Mouse (Mus musculus): ENCODE results near the gene Hspa1a.

The Hspa1a gene

DNA sequence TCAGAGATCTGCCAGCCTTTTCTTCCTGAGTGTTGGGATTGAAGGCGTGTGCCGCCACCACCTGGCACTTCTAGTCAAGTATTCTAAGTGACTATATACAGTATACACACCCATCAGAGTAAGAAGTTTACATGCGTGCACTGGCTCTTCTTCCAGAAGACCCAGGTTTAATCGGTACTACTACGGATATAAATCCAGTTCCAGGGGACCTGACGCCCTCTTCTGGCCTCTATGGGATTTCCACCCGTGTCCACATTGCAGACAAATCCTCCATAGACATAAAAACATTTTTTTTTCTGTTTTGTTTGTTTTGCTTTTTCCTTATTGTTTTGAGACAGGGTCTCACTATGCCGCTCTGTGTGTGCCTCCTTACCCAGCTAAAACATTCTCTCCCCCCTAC, 24.4 kb downstream of the Hspa1a start:
- peak; percentile 59 for DNase-seq (ENCODE audit: low read depth)

DNA sequence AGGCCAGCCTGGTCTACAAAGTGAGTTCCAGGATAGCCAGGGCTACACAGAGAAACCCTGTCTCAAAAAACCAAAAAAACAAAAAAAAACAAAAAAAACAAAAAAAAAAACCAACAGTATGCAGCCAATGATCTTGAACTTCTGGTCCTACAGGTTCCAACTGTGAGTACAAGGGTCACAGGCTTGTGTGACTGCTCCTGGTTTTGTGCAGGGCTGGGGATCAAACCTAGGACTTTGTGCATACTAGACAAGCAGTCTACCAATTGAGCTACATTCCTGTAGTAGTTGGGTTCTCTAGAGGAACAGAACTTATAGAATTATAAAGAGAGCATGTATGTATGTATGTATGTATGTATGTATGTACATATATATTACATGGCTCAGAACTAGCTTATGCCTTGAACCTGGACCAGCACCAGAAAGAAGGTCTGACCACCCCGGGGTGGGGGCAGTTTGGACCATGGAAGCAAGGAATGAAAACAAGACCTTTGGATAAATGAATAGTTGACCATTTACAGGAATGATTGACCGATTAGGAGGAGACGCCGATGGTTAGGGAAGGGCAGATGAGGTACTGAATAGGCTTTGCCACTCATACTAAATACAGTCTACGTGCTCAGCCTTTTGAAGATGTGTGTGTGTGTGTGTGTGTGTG, 25.3 kb downstream of the Hspa1a start:
- no peak for DNase-seq (ENCODE audit: low read depth)

DNA sequence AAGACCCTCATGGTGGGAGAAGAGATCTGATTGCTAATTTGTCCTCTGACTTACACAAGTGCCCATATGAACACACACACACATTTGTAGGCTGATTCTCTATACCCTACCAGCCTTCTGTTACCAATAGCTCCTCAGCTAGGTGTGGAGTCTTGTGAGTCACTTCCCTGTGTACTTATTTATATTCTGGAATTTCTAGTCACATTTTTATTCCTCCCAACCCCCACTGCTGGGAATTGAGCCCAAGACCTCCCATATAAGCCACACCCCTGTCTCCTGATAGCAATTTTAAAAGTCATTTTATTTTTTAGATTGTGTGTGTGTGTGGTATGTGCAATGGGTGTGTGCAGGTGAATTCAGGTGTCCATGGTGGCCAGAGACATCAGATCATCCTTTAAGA, 27.6 kb downstream of the Hspa1a start:
- DNase-seq (ENCODE audit: low read depth) = no peak

DNA sequence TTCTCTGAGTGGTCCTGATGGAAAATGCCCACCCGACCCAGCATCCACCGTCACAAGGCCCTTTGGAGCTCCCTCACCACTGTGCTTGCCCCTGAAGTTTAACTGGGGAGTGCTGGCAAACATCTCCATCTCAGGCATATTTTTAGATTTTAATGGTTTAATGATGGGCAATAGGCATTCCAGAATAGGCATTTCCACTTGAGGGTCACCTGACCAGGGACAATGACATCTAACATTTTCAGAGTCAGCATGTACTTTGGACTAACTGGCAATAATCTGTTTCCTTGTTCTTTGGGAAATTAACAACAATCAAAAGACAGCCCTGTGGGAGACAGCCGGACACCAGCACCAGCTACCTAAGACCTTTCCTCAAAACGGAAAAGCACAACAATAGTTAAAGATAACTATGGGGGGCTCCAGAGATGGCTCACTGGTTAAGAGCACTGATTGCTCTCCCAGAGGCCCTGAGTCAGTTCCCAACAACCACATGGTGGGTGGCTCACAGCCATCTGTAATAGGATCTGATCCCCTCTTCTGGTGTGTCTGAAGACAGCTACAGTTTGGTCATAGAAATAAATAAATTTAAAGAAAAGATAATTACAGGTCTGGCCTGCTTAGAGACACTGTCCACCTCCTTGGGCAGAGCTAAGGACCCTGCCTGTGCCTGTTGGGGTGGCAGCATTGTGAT, 28.7 kb downstream of the Hspa1a start:
- no peak for DNase-seq (ENCODE audit: low read depth)

DNA sequence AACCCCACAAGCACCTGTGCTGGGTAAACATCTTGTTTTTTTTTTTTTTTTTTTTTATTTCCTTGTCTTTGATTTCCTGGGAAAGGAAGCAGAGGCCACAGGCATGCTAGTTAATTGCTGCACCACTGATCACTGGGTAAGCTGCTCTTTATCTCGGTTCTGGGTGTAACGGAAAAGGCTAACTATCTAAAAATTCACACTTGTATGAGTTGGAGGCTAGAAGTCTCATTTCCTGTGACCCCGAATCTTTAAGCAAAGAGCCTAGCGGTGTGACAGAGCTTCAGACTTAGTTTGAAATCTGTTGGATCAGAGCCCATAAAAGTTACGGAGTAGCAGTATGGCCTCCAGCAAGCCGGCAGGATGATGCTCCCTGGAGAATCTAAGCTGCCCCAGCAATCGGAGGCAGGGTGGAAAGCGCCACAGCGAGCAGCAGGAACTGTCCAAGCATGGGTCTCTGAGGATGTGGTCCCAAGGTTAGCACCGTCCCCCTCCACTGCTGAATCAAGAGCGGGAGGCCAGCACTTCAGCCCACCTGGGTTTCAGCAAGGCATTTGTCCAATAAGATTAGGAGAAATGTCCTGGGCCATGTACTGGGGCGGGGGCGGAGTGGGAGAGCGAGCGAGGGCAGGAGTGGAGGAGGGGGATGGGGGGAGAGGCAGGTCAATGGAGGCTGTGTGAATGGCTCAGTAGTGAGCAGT, 30.5 kb downstream of the Hspa1a start:
- DNase-seq (ENCODE audit: low read depth) = no peak

DNA sequence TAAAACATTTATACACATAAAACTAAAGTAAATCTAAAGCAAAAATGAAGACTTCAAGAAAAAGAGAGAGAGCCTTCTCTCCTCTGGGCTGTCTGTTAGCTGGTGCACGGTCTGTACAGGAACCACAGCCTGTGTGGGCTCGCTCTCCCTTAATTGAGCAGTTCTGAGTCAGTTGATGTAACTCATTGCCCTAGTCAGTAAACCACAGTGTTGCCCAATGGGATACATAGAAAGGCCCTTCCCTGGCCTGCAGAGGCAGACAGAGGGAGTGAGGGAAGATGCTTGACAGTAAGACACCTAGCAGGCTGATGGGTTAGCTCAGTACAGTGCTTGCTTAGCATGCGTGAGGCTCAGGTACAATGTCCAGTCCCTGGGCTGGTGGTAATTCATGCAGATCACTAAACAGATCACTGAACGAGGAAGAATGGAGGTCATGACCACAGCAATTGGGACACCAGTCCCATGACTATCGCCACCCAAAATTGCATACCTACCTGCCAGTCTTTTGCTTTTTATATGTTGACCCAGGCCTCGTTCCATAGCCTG, 33.9 kb downstream of the Hspa1a start:
- DNase-seq (ENCODE audit: low read depth) = no peak

DNA sequence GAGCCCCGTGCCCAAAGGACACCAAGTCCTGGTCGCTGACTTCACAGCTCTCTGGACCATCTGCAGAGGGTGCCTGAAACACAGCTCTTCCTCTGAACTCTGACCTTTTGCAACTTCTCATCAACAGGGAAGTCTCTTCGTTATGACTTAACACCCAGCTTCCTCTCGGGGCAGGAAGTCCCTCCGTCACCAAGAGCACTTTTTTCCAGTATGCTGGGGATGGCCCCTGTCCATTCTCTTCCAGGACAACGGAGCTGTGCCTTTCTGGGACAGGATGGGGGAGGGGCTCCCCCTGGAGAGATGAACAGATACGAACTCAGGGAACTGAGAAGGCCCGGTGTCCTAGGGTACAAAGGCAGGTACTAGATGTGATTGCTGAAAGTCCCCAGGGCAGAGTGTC, 37.1 kb downstream of the Hspa1a start:
- no peak for DNase-seq (ENCODE audit: low read depth)

DNA sequence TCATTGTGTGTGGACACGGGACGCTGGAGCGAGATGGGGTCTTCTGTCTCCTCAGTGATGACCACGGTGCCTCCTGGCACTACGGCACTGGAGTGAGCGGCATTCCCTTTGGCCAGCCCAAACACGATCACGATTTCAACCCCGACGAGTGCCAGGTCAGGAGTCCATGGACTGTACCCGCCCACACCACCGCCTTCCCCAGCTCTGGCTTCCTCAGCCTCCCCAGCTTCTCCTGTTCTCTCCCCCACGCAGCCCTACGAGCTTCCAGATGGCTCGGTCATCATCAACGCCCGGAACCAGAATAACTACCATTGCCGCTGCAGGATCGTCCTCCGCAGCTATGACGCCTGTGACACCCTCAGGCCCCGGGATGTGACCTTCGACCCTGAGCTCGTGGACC, 37.9 kb downstream of the Hspa1a start:
- no peak for DNase-seq (ENCODE audit: low read depth)

DNA sequence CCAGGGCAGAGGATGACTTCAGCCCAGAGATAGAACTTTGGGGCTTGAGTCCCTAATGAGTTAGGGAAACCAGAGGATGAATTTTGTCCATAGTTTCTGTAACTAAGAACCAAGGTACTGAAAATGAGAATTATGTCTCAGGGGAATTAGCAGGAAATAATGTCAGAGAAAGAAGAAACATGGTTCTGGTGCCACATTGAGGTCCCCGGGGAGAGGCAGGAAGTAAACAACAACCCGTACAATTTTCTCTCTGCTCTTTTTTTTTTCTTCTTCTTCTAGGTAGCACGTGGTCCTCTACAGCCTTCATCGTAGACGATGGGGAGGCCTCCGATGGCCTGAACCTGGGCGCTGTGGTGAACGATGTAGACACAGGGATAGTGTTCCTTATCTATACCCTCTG, 39.7 kb downstream of the Hspa1a start:
- DNase-seq (ENCODE audit: low read depth) = peak; percentile 60

DNA sequence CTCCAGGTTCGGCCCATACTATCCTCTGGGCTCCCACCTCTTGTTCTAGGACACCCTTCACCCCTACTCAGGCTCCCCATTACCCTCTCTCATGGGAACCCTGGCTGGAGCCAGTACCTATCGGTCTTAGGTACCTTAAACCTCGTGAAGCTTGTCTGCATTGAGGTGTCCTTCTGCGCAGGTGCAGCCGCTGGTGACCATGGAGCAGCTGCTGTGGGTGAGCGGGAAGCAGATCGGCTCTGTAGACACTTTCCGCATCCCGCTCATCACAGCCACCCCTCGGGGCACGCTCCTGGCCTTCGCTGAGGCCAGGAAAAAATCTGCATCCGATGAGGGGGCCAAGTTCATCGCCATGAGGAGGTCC, 40.2 kb downstream of the Hspa1a start:
- DNase-seq (ENCODE audit: low read depth) = peak; percentile 68

DNA sequence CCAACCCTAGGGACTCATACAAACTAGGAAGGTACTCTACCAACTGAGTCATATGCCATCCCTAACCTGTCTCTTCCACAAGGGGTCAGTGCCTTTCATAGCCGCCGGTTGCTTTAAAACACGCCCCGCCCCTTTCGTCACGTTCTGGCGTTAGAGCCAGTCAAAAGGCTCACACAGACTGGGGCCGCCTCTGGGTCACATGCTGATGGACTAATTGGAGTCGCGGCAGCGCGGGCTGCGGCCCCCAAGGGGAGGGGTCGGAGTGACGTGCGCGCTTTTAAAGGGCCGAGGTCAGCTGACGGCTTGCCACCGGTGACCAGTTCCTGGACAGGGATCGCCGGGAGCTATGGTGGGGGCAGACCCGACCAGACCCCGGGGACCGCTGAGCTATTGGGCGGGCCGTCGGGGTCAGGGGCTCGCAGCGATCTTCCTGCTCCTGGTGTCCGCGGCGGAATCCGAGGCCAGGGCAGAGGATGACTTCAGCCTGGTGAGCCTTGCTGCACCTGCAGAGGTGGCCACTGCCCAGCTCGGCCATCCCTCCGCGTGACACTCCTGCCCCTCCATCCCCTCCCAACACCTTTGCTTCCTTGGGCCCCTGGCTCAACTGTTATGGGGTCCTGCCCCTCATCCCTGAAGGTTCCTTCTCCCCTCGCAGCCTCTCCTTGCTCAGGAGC, 40.8 kb downstream of the Hspa1a start, which contains the start of gene Neu1:
TSS of gene Neu1 (plus strand) at position 193 of the 674 bp plus-strand sequence.
- DNase-seq (ENCODE audit: low read depth) = peak; percentile 99

DNA sequence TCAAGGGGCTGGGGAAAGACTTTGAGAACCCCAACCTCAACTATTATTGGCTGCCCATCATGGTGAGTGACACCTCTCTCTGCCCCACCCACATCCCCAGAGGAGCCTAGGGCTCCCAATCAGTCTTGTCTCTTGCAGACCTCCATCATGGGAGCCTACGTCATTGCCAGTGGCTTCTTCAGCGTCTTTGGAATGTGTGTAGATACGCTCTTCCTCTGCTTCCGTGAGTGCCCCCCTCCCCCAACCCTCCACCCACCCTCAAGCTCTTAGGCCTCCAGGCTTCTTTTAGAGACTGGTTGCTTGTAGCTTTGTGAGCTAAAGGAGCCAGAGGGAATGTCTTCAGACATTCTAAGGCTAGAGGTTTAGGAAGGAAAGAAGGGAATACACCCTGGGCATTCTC, 43.1 kb downstream of the Hspa1a start:
- no peak for DNase-seq (ENCODE audit: low read depth)

DNA sequence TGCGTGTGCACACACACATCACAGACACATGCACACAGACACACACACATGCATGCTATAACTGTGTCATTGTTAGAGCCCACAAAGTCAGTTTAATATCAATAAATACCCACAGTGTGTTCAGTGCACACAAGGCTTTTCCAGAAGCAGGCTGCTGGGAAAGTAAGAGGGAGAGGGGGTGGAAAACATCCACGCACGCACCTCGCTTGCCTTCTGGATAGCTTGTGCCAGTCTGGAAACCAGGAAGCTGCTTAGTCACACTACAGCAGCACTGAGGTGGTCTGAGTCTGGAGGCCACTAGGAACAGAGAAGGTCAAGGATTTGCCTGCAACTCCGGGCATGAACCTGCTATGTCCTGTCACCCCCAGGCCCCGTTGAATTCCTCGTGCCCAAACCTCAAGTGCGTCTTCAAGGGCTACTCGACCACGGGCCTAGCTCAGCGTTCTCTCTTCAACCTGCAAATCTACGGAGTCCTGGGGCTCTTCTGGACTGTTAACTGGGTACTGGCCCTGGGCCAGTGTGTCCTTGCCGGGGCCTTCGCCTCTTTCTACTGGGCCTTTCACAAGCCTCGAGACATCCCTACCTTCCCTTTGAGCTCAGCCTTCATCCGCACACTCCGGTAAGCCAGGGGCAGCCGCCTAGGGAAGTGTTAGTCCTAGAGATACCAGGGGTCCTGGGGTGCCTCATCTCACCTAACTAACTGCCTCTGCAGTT, 44.5 kb downstream of the Hspa1a start:
- DNase-seq (ENCODE audit: low read depth) = no peak

DNA sequence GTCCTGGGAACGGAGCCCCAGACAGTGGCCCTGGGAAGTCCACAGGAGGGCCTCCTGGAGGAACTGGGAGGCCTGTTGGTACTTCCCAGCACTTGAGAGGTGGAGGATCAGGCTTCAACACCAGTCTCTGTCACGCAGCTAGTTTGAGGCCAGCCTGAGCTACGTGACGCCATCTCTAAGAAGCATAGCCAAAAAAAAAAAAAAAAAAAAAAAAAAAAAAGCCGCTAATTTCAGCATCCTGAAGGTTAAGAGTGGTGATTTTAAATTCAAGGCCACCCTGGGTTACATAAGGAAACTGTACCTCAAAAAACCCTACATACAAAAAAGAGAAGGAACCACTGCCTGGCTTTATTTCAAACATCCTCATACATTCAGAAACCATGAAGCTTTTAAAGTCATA, 47.7 kb downstream of the Hspa1a start:
- no peak for DNase-seq (ENCODE audit: low read depth)

DNA sequence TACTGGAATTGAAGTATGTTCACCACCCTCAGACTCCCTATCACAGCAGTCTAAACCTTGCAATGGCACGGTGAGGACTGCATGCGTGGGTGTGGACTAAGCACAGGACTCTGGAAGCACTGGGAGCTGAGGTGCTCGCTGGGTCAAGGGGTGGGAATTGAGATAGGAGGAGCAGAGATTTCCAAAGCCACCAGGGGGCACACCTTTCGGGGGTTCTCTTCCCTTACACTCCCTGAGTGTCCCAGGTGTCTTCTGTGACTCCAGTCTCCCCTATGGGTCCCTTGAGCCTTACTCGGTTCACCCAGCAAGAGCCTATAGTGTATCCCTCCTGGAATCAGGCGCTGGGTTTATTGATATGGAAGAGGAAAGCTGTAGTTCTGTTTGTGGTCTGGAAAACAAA, 49.0 kb downstream of the Hspa1a start:
- DNase-seq (ENCODE audit: low read depth) = peak; percentile 33

Measured in induced T-regulatory cell, adult 2 months (primary cell).